Mouse (Mus musculus) CH12.LX (cell line): ENCODE measurements around the gene Klra8.
"Not testable (repeated sequence)": the region's sequence is repeated elsewhere in the genome, so short reads cannot be mapped to it uniquely, and the experiment has no call there.

Experiments used
- BHLHE40 ChIP-seq: IDR thresholded peaks from 2 replicates; pipeline ENCODE4 v1.6.1; 2011; ENCODE audit warnings: mild to moderate bottlenecking, low read depth, low read length, improper control_type of control experiment
- CHD2 ChIP-seq: IDR thresholded peaks from 2 replicates; pipeline ENCODE4 v1.6.1; 2011; ENCODE audit warnings: low read length, improper control_type of control experiment
- CTCF ChIP-seq, 2 experiments: IDR thresholded peaks in 1 of 2; conservative IDR thresholded peaks in 1 of 2; 2 replicates each; pipeline ENCODE4 v1.5.1; 2011 to 2012; ENCODE audit warnings: low read depth in 2 of 2, low read length in 2 of 2, improper control_type of control experiment in 1 of 2, inconsistent platforms in 1 of 2, mild to moderate bottlenecking in 1 of 2, moderate library complexity in 1 of 2
- POLR2A ChIP-seq: IDR thresholded peaks from 2 replicates; pipeline ENCODE4 v1.6.1; 2011; ENCODE audit warnings: low read depth, mild to moderate bottlenecking, improper control_type of control experiment, low read length
- USF2 ChIP-seq: conservative IDR thresholded peaks from 2 replicates; pipeline ENCODE4 v1.6.1; 2011; ENCODE audit warnings: low read depth, low read length, improper control_type of control experiment

- not testable (repeated sequence) for TF ChIP-seq USF2; CHD2; CTCF (conservative IDR thresholded peaks at IDR 0.05 in 1 of 2, IDR thresholded peaks at IDR 0.05 in 1 of 2; ENCODE audit: low read depth in 2 of 2, low read length in 2 of 2); POLR2A; BHLHE40
These were observed 27.0 kb downstream of the Klra8 start for GRCm38 (mm10) chr6:130102743-130103142.
